Mouse (Mus musculus) liver, postnatal 0 days (tissue): Measurements from ENCODE around the gene Atxn7l2.

Experiments used
- CTCF ChIP-seq: sonication (generic); IDR thresholded peaks from 2 replicates; pipeline ENCODE4 v1.5.1; 2016; ENCODE audit warnings: antibody characterized with exemption, low read depth
- EP300 ChIP-seq: IDR thresholded peaks from 2 replicates; pipeline ENCODE4 v1.6.1; 2016; ENCODE audit warnings: antibody characterized with exemption, low read depth, mild to moderate bottlenecking

DNA sequence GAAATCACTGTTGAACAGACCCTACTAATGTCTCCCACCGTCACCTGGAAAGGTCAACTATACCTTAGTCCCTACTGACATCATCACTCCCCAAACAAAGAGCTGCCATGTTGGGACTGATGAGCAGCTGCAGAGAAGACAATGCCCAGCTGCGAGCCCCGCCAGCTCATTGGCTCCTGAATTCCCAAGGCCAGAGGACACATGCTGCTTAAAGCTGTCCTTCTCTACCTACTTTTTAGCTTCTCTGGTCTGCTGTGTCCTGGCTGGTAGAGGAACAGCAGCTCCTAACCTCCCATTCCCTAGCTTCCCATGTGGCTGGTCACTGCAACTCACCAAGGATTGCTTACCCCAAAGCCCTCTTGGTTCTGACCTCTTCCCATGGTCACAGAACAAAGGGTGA is 58.4 kb downstream of the Atxn7l2 start:
- TF ChIP-seq EP300 (no peak), CTCF (no peak)
